8 mouse cellular contexts compared by ENCODE assay signal in genomic region chr9:14380386-14381285, GRCm38 (mm10). TPM values are rescaled to one million over a fixed set of nuclear protein-coding genes. Genes with fewer than 3 reads are reported as not detected.
DNase-seq lines count a peak whose midpoint lies in the region; ATAC-seq and TF ChIP-seq lines count a peak whose summit lies in the region.

No protein-coding gene starts in this region.

- TF ChIP-seq POLR2A in ES-Bruce4 (IDR thresholded peaks at IDR 0.05; ENCODE audit: insufficient read depth, low read length), result no peak
- TF ChIP-seq POLR2A in lung, adult 2 months (IDR thresholded peaks at IDR 0.05; ENCODE audit: borderline replicate concordance, extremely low read depth, low read depth, low read length), result peak; percentile 66

- H3K27ac ChIP-seq in ES-Bruce4 (ENCODE audit: insufficient read depth, low read length), result no peak overlapping the region
- H3K27ac ChIP-seq in forebrain, embryonic 15.5 days (replicated peaks), result peak overlapping the region; percentile 78
- peak overlapping the region; percentile 98 for H3K27ac ChIP-seq in layer of hippocampus, adult 2 months
- H3K27ac ChIP-seq in neural tube, embryonic 15.5 days (replicated peaks), result peak overlapping the region; percentile 89

- H3K9me3 ChIP-seq in ES-Bruce4 (replicated peaks; ENCODE audit: control insufficient read depth, insufficient read depth, low read length, poor library complexity, severe bottlenecking), result no peaks in the 10 kb centered on the region
- no peaks in the 10 kb centered on the region for H3K9me3 ChIP-seq in forebrain, embryonic 15.5 days
- H3K9me3 ChIP-seq in neural tube, embryonic 15.5 days (replicated peaks), result no peaks in the 10 kb centered on the region

- H3K4me1 ChIP-seq in ES-Bruce4 (ENCODE audit: control insufficient read depth, insufficient read depth, low read length), result no peaks in the 10 kb centered on the region
- H3K4me1 ChIP-seq in forebrain, embryonic 15.5 days, result peaks cover 15% of the 10 kb centered on the region
- H3K4me1 ChIP-seq in lung, adult 2 months (ENCODE audit: control insufficient read depth, insufficient read depth, low read length), result peaks cover 18% of the 10 kb centered on the region
- peaks cover 32% of the 10 kb centered on the region for H3K4me1 ChIP-seq in neural tube, embryonic 15.5 days

- no peaks in the 10 kb centered on the region for H3K36me3 ChIP-seq in ES-Bruce4 (ENCODE audit: control insufficient read depth, insufficient read depth, low read length, poor library complexity, severe bottlenecking)
- no peaks in the 10 kb centered on the region for H3K36me3 ChIP-seq in forebrain, embryonic 15.5 days
- no peaks in the 10 kb centered on the region for H3K36me3 ChIP-seq in neural tube, embryonic 15.5 days

- peak; percentile 86 for DNase-seq in cerebellum, adult 11 months
- DNase-seq in heart, postnatal 25 days (ENCODE audit: low spot score), result peak; percentile 79
- DNase-seq in layer of hippocampus, adult 2 months (ENCODE audit: low spot score in 2 of 2), result peak; percentile 72 to 79
- DNase-seq in lung, adult 2 months, result peak; percentile 89
- DNase-seq in testis, postnatal 10 days (ENCODE audit: low spot score), result peak; percentile 87

- no peak for TF ChIP-seq CTCF in ES-Bruce4 (IDR thresholded peaks at IDR 0.05; ENCODE audit: low read depth, low read length)
- no peak; the same call in none of the 2 replicates for TF ChIP-seq CTCF in layer of hippocampus, adult 2 months (conservative IDR thresholded peaks at IDR 0.05)
- TF ChIP-seq CTCF in lung, adult 2 months (IDR thresholded peaks at IDR 0.05; ENCODE audit: insufficient read depth, low read length), result no peak

- no peaks in the 10 kb centered on the region for H3K27me3 ChIP-seq in ES-Bruce4 (ENCODE audit: control insufficient read depth, insufficient read depth, low read length, poor library complexity, severe bottlenecking)
- no peaks in the 10 kb centered on the region for H3K27me3 ChIP-seq in forebrain, embryonic 15.5 days
- H3K27me3 ChIP-seq in neural tube, embryonic 15.5 days (replicated peaks), result no peaks in the 10 kb centered on the region

- peak overlapping the region; percentile 70 for H3K4me3 ChIP-seq in ES-Bruce4 (ENCODE audit: low read depth, low read length)
- peak overlapping the region; percentile 93 for H3K4me3 ChIP-seq in forebrain, embryonic 15.5 days
- peak overlapping the region; percentile 75 for H3K4me3 ChIP-seq in layer of hippocampus, adult 2 months
- peak overlapping the region; percentile 91 for H3K4me3 ChIP-seq in lung, adult 2 months (replicated peaks; ENCODE audit: extremely low read depth, low read depth, low read length)
- peak overlapping the region; percentile 82 for H3K4me3 ChIP-seq in neural tube, embryonic 15.5 days (replicated peaks)

- no peak for TF ChIP-seq EP300 in ES-Bruce4 (IDR thresholded peaks at IDR 0.05; ENCODE audit: insufficient read depth, low read depth, low read length)

- ATAC-seq in forebrain, embryonic 15.5 days (replicated peaks), result peak; percentile 93
- peak; percentile 94 for ATAC-seq in neural tube, embryonic 15.5 days (ENCODE audit: low FRiP score)

- peak overlapping the region; percentile 51 for H3K9ac ChIP-seq in ES-Bruce4 (ENCODE audit: low read depth, poor library complexity, severe bottlenecking)
- peak overlapping the region; percentile 89 for H3K9ac ChIP-seq in forebrain, embryonic 15.5 days (replicated peaks)
- H3K9ac ChIP-seq in neural tube, embryonic 15.5 days (replicated peaks), result peak overlapping the region; percentile 94

- H3K4me2 ChIP-seq in forebrain, embryonic 15.5 days (replicated peaks), result peak overlapping the region; percentile 97
- peak overlapping the region; percentile 88 for H3K4me2 ChIP-seq in neural tube, embryonic 15.5 days

- intact Hi-C loops in heart, postnatal 25 days (cut with DNase I), result loop anchor here (5.0 kb wide), 1 partner anchor 122 kb away; the partner anchor contains the start of genes Cwc15 and Kdm4d

- under 1% methylated on average over 73 of the region's 76 CpGs for WGBS in forebrain, embryonic 15.5 days
- under 1% methylated on average over 76 of the region's 76 CpGs for WGBS in lung, adult 2 months
- under 1% methylated on average over 59 of the region's 76 CpGs for WGBS in neural tube, embryonic 15.5 days

RNA-seq across cellular contexts. Expression of gene Endod1, which starts 0.7 kb away (rescaled TPM):
- polyA plus RNA-seq in ES-Bruce4 (2011; ENCODE audit: insufficient read depth, insufficient read length, low read depth, missing spikeins), result 12.2 and 14.5 TPM in 2 replicates
- polyA plus RNA-seq in forebrain, embryonic 15.5 days (2015; fragmentation: Nextera tagmentation; extraction: Ambion mirVana), result 7.4 and 10.4 TPM in 2 replicates
- 1 to 10 TPM; 7.6 to 8.5 TPM for total RNA-seq in heart, postnatal 25 days (2021)
- 10 to 100 TPM; 67.3 to 73.6 TPM for total RNA-seq in layer of hippocampus, adult 2 months (2021)
- 92.8 and 108 TPM in 2 replicates for polyA plus RNA-seq in lung, adult 2 months (2012; rRNA removed)
- 37.3 and 39.1 TPM in 2 replicates for polyA plus RNA-seq in neural tube, embryonic 15.5 days (2015; fragmentation: Nextera tagmentation; extraction: Ambion mirVana)
